Mouse (Mus musculus): ENCODE results near the gene Prn.
A peak's percentile ranks its signal among the peaks of the same experiment; 100 is the strongest.

Gene Prn

GRCm38 (mm10) chr2:131949767-131950597 lies 40.2 kb downstream of the Prn start:
- peak; percentile 41 for DNase-seq (ENCODE audit: low read depth)

DNA sequence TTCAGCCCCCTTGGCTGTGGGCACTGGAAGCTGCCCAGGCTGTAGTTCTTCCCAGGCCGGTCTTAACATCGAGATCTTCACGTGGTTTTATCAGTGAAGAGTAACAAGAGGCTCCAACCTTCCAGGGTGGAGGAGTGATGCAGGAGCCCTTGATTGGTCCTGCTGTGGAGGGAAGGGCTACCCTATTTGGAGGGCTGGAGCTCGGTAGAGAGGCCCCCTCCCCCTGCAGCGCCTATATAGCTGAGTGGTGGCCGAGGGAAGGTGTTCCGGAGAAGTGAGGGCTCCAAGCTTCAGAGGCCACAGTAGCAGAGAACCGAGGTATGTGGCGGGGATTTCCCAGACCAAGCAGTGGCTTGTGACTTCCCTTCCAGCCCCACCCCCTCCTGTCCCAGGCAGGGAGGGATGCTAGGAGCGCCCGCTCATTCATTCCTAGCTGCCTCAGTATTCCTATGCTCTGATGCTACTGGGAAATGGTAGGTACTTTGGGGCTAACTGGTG lies 40.9 kb downstream of the Prn start, which contains the start of gene Prnd:
Gene Prnd, plus strand, starts transcription at position 264 of the 498 bp plus-strand sequence.
- DNase-seq (ENCODE audit: low read depth), result no peak

GRCm38 (mm10) chr2:131952456-131952855 lies 42.7 kb downstream of the Prn start:
- no peak for DNase-seq (ENCODE audit: low read depth)

GRCm38 (mm10) chr2:131952961-131953538 lies 43.3 kb downstream of the Prn start:
- DNase-seq (ENCODE audit: low read depth), result no peak

DNA sequence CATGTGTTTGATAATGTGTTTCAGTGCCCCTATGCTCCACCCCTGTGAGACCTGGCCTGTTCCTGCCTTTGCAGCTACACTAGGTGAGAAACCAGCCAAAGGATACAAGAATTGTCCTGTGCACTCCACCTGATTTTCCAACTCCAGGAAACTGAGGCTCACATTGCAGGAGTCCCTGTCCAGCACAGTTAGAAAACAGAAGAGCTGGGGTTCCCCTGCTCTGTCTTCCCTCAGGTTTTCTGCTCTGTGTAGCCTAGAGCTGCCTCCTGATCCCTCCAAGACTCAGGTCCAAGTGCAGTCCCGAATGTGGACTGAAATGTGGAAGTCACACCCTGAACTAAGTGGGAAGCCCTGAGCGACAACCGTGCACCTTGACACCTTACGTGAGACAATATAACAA lies 44.0 kb downstream of the Prn start:
- DNase-seq (ENCODE audit: low read depth), result no peak

- no peak for DNase-seq (ENCODE audit: low read depth)
These were observed 45.1 kb downstream of the Prn start for GRCm38 (mm10) chr2:131954835-131955234.

GRCm38 (mm10) chr2:131955264-131955663 lies 45.5 kb downstream of the Prn start:
- DNase-seq (ENCODE audit: low read depth), result peak; percentile 20

DNA sequence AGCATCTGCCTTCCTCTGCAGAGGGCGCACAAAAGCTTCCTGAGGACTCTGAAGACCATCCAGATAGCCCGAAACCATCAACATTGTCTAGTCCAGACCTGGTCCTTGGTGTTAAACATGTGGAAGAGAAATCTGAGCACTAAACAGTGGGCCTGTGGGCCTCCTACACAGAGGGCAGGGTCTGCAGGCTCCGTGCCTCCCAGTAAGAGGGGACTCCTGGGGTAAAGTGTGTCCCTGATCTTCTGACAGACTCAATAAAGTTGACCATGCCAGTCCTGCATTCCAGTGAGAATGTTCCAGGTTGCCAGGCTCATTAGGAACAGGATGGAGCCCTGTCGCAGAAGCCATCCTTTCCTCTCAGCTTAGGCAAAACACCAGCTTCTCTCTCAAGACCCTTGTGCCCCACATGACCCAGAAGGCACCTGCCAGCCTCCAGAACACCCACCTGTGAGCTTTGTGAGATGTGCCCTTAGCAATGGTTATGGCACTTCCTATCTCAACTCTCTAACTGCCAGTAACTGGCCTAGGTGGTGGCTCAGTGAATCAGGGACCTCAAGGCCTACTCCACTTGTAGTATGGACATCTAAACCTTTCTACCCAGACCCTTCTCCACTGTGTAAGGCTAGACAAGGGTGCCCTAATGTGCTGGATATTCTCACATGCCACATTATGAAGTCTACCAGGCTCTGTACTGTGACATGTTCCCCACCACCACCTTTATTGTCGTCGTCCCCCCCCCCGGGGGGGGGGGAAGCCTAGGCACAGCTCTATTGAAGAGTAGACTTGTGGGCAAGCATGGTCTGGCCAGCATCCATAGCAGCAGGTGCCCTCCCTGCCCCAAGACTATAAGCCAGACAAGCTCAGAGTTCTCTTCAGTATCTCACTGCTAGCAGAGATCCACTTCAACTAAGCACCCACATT lies 46.8 kb downstream of the Prn start:
- no peak for DNase-seq (ENCODE audit: low read depth)

GRCm38 (mm10) chr2:131957731-131958222 lies 48.0 kb downstream of the Prn start:
- no peak for DNase-seq (ENCODE audit: low read depth)

GRCm38 (mm10) chr2:131961671-131962070 lies 51.9 kb downstream of the Prn start:
- no peak for DNase-seq (ENCODE audit: low read depth)

DNA sequence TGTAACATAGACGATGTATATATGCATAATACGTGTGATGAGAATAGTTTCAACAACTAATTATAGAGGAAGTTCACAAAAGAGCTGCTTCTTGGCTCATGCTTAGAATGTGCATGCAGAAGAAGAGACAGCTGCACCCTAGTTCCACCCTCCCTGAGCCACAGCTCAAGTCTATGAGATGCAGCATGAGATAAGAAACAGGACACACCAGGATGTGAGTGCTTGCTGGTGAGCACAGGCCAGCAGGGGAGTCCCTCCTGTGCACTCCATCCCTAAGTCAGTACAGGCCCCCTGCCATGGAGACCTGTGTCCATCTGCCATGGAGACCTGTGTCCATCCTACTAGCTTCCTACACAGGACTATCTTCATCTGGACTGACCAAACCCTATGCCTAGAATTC lies 60.8 kb downstream of the Prn start:
- no peak for DNase-seq (ENCODE audit: low read depth)

DNA sequence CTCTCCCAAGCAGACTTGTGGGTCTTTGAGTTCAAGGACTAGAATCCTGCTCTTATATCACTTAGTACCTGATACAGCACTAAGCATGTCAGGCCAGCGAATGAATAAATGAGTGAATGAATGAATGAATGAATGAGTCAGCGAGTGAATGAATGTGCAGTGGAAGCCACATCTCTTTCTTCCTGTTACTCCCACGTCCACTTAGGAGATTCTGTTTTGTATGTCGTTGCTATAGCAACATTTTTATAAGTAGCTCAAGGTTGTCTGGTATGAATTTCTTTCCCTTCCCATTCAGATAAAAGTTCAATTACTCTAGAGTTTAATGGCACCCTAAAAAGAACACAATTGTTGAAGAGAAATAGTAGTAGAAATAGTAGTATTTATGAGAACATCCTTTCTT lies 61.3 kb downstream of the Prn start:
- no peak for DNase-seq (ENCODE audit: low read depth)

- DNase-seq (ENCODE audit: low read depth), result no peak
These were observed 66.9 kb downstream of the Prn start for GRCm38 (mm10) chr2:131976663-131977062.

GRCm38 (mm10) chr2:131980866-131981265 lies 71.1 kb downstream of the Prn start:
- no peak for DNase-seq (ENCODE audit: low read depth)

DNA sequence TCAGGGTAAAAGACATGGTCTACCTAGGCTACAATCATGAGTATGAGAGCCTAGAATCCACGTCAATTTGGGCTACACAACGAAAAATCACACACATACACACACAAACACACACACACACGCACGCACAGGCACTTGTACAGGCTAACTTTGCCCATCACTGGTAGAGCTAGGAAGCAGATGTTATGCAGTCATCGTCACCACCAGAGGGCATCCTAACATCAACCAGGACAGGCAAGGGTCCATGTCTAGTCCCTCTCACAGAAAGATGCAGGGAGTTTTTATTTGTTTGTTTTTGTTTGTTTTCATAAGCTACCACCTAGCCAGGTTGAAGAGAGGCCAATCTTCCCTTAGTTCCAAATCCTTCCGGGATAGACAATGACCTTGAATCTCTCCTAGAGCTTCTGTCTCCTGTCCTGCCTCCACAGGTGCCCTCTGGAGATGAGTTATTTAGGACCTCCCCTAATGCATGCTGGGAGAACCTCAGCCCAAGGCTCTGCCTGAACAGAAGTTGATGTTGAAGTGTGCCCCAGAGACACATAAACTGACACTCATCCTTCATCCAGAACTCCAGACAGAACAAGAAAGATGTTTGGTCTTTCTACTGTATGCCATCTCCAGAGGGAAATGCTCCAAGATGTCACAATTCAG lies 72.9 kb downstream of the Prn start:
- peak; percentile 49 for DNase-seq (ENCODE audit: low read depth)

- no peak for DNase-seq (ENCODE audit: low read depth)
These were observed 78.2 kb downstream of the Prn start for GRCm38 (mm10) chr2:131987950-131988349.

DNA sequence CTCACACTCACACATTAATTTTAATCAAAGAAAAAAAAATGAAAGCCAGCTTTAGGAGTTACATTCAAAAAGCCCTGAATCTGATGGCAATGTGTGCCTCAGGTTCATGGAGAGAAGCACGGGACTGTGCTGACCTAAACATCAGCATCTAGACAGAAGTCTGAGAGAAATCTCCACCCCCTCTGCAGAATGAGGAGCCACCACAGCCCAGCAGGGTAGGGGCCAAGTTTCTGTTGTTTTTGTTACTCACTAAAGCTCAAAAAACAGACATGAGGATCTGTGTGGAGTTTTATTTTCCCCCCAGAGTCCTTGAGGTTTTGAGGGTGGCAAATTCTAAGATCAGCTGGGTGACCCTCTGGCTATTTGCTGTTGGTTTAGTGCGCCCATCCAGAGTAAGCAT lies 78.8 kb downstream of the Prn start:
- no peak for DNase-seq (ENCODE audit: low read depth)

DNA sequence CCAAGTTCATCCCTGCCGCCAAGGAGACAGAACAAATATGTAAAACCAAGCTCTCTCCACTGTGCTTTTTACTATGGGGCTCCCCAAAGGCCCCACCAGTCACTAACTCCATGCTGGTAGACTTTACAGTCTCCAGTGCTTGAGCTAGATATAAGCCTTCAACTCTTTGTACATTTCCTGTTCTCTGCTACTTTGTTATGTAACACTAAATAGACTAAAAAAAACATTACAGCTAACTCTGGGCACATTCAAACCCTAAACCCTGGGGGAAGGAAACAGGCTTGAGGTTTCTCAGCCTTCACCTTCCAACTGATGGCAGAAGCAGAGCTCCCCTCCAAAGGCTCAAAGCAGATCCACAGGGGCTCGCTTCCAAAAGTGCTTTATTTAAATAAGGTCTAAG lies 82.7 kb downstream of the Prn start:
- DNase-seq (ENCODE audit: low read depth), result no peak

GRCm38 (mm10) chr2:131993151-131993550 lies 83.4 kb downstream of the Prn start:
- DNase-seq (ENCODE audit: low read depth), result no peak

- no peak for DNase-seq (ENCODE audit: low read depth)
These were observed 83.9 kb downstream of the Prn start for GRCm38 (mm10) chr2:131993563-131994088.

- no peak for DNase-seq (ENCODE audit: low read depth)
These were observed 85.2 kb downstream of the Prn start for GRCm38 (mm10) chr2:131994971-131995370.
